Mouse (Mus musculus) heart, postnatal 0 days (tissue): Measurements from ENCODE around the gene Strc.

Experiments used
- CTCF ChIP-seq: IDR thresholded peaks from 2 replicates; pipeline ENCODE4 v1.5.1; 2016; ENCODE audit warnings: antibody characterized with exemption, control low read depth, low read depth
- EP300 ChIP-seq: IDR thresholded peaks from 2 replicates; pipeline ENCODE4 v1.6.1; 2016; ENCODE audit warnings: antibody characterized with exemption, low read depth

GRCm38 (mm10) chr2:121358381-121358780, 28.6 kb downstream of the Strc start:
- TF ChIP-seq CTCF: no peak
- TF ChIP-seq EP300: no peak
